Mouse (Mus musculus) midbrain, postnatal 0 days (tissue): ENCODE measurements around the gene Zfp324. TPM values are rescaled to one million over a fixed set of nuclear protein-coding genes. Genes with fewer than 3 reads are reported as not detected.

Source experiments
- ATAC-seq: fragments of 200-750 bp; cut with Nextera tagmentation; 2 replicates; pipeline ENCODE4 v1.8.0; 2017; ENCODE audit warnings: moderate number of reproducible peaks, mild to moderate bottlenecking, moderate TSS enrichment, moderate library complexity; ENCODE audit not compliant: low FRiP score
- DNase-seq: peaks from one replicate; pipeline ENCODE4 v3.0.0-alpha.2; 2015; ENCODE audit warnings: low spot score
- H3K27ac ChIP-seq: fragments of 300-500 bp; sonication (generic); 2 replicates; pipeline ENCODE4 v1.5.1; 2014; ENCODE audit warnings: low read depth, mild to moderate bottlenecking, low read length, mixed read lengths
- H3K27me3 ChIP-seq: fragments of 300-500 bp; sonication (generic); 2 replicates; pipeline ENCODE4 v1.6.1; 2014; ENCODE audit warnings: low read length, control low read depth, mixed read lengths; ENCODE audit not compliant: insufficient read depth
- H3K36me3 ChIP-seq: fragments of 300-500 bp; sonication (generic); 2 replicates; pipeline ENCODE4 v1.6.1; 2014; ENCODE audit warnings: low read length, control low read depth, mixed read lengths; ENCODE audit not compliant: insufficient read depth
- H3K4me1 ChIP-seq: fragments of 300-500 bp; sonication (generic); 2 replicates; pipeline ENCODE4 v1.6.1; 2014; ENCODE audit warnings: mild to moderate bottlenecking, control low read depth, antibody characterized with exemption, low read length, mixed read lengths; ENCODE audit not compliant: insufficient read depth
- H3K4me2 ChIP-seq: fragments of 300-500 bp; sonication (generic); 2 replicates; pipeline ENCODE4 v1.6.1; 2014; ENCODE audit warnings: low read depth, mild to moderate bottlenecking, low read length, mixed read lengths; ENCODE audit not compliant: poor library complexity, severe bottlenecking
- H3K4me3 ChIP-seq: fragments of 300-500 bp; sonication (generic); 2 replicates; pipeline ENCODE4 v1.5.1; 2014; ENCODE audit warnings: low read depth, mild to moderate bottlenecking, low read length, moderate library complexity
- H3K9ac ChIP-seq: fragments of 300-500 bp; sonication (generic); replicated peaks from 2 replicates; pipeline ENCODE4 v1.6.1; 2014; ENCODE audit warnings: mild to moderate bottlenecking, low read length, moderate library complexity, mixed read lengths; ENCODE audit not compliant: poor library complexity, severe bottlenecking
- H3K9me3 ChIP-seq: fragments of 300-500 bp; sonication (generic); 2 replicates; pipeline ENCODE4 v1.6.1; 2016; ENCODE audit warnings: low read length, control low read depth
- CTCF ChIP-seq: IDR thresholded peaks from 2 replicates; pipeline ENCODE4 v1.5.1; 2016; ENCODE audit warnings: antibody characterized with exemption, mild to moderate bottlenecking
- WGBS: fragments of 180-500 bp; shearing (Covaris S2); extraction: QIAGEN DNeasy Blood & Tissue Kit; methylation state at CpG from one replicate; pipeline ENCODE4 v1.1.7; 2014; 5-methylcytosine and 5-hydroxymethylcytosine counted together
- polyA plus RNA-seq: library from polyadenylated mRNA; unstranded; fragments of >200 nt; fragmentation: Nextera tagmentation; extraction: Ambion mirVana; gene quantifications from 2 replicates; pipeline ENCODE4 v1.2.1, GENCODE M21; 2015
- total RNA-seq: library from RNA; depleted of rRNA; stranded (reverse); fragments of >200 nt; gene quantifications from 2 replicates; pipeline ENCODE4 v1.2.3, GENCODE M21; 2014

The Zfp324 gene
- total and polyA plus RNA-seq, 2 experiments from 2014 or later = 7.7 to 31.7 TPM

DNA sequence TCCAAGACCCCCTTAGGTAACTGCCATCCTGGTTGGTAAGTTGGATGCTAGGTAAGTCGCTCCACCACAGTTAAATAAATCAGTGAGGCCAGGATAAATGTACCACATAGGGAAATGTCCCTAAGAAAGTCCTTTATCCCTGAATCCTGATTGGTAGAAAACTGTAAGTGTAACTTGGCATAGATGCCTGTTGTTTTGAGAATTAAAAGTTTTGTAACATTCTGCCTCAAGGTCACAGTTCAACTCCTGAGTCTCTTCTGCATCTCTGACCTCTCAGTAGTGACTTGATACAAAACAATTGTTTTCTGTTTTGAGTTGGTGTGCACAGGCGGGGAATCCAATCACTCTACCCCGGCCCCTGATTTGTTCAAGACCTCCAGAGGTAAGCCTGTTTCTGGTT lies 33.2 kb downstream of the Zfp324 start, which contains the start of gene Trim28:
Gene Trim28, plus strand, starts transcription at position 264 of the 400 bp plus-strand sequence.
- Histone ChIP-seq H3K27ac (no peak within 1 kb of the TSS), H3K27me3 (no peaks in the 10 kb centered on the region), H3K36me3 (no peaks in the 10 kb centered on the region), H3K4me1 (no peaks in the 10 kb centered on the region), H3K4me2 (no peak within 1 kb of the TSS), H3K9ac (no peak within 1 kb of the TSS), H3K9me3 (no peaks in the 10 kb centered on the region), H3K4me3 (no peak within 1 kb of the TSS)
- ATAC-seq (no peak), DNase-seq (no peak)
- TF ChIP-seq CTCF = no peak
- 83% methylated on average over 3 of the region's 3 CpGs for WGBS

DNA sequence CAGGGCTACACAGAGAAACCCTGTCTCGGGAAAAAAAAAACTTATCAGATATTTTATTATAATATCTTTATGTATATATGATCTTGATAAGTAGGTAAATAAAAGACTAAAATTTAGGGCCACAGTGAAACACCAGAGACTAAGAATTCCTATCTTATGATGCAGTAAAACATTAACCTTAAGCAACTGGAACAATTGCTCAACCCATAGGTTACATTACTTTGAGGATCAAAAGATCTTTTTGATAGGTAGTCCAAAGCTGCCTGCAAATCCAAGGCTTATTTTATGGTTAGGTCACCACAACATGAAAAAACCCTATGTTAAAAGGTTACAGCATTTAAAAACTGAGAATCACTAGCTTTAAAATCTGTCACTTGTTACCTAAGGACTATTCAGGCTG lies 35.9 kb downstream of the Zfp324 start:
- DNase-seq (no peak), ATAC-seq (no peak)
- no peak for TF ChIP-seq CTCF
- Histone ChIP-seq H3K4me3 (no peak overlapping the region), H3K4me1 (no peaks in the 10 kb centered on the region), H3K36me3 (peaks cover 15% of the 10 kb centered on the region), H3K27ac (no peak overlapping the region), H3K9me3 (no peaks in the 10 kb centered on the region), H3K4me2 (no peak overlapping the region), H3K27me3 (no peaks in the 10 kb centered on the region), H3K9ac (no peak overlapping the region)
- WGBS = 82% methylated on average over 1 of the region's 1 CpGs

DNA sequence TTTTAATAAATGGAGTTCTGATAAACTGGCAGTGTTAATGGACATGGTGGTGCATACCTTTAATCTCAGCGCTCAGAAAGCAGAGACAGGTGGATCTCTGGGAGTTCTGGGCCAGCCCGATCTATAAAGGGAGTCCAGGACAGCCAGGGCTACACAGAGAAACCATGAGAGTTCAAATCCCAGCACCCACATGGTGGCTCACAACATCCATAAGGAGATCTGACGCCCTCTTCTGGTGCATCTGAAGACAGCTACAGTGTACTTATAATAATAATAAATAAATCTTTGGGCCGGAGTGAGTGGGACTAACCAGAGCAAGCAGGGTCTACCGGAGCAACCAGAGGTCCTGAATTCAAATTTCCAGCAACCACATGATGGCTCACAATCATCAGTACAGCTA lies 37.7 kb downstream of the Zfp324 start:
- ATAC-seq = no peak
- H3K27ac ChIP-seq = no peak overlapping the region
- no peak overlapping the region for H3K4me2 ChIP-seq
- no peaks in the 10 kb centered on the region for H3K27me3 ChIP-seq
- H3K4me3 ChIP-seq = no peak overlapping the region
- TF ChIP-seq CTCF = peak; percentile 13; the same call in 1 of the 2 replicates
- DNase-seq = no peak
- H3K9ac ChIP-seq = no peak overlapping the region
- H3K9me3 ChIP-seq = no peaks in the 10 kb centered on the region
- H3K4me1 ChIP-seq = no peaks in the 10 kb centered on the region
- peaks cover 27% of the 10 kb centered on the region for H3K36me3 ChIP-seq
- WGBS = 80% methylated on average over 5 of the region's 5 CpGs

DNA sequence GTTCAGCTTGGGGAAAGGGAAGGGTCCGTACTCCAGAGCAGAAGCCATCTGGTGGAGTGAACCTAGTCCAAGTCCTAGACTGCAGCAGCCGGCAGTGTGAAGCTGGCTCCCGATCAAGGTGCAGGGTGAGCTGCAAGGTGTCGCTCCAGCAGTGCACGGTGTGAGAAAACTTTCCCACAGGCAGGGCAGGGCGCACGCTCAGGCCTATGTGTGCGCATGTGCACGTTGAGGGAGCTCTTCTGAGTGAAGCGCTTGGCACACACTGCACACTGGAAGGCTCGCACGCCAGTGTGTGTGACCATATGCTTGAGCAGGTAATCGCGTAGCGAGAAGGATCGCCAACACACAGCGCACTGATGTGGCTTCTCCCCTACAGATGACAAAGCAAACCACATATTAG lies 40.4 kb downstream of the Zfp324 start:
- no peak overlapping the region for H3K4me3 ChIP-seq
- H3K9ac ChIP-seq = no peak overlapping the region
- H3K27me3 ChIP-seq = no peaks in the 10 kb centered on the region
- WGBS = 89% methylated on average over 17 of the region's 17 CpGs
- DNase-seq = no peak
- H3K36me3 ChIP-seq = peaks cover 27% of the 10 kb centered on the region
- no peak for ATAC-seq
- no peaks in the 10 kb centered on the region for H3K9me3 ChIP-seq
- H3K27ac ChIP-seq = no peak overlapping the region
- 0 out of 2 replicates have a peak, but pooled peaks cover 4% of the 10 kb centered on the region for H3K4me1 ChIP-seq
- TF ChIP-seq CTCF = no peak
- H3K4me2 ChIP-seq = no peak overlapping the region

DNA sequence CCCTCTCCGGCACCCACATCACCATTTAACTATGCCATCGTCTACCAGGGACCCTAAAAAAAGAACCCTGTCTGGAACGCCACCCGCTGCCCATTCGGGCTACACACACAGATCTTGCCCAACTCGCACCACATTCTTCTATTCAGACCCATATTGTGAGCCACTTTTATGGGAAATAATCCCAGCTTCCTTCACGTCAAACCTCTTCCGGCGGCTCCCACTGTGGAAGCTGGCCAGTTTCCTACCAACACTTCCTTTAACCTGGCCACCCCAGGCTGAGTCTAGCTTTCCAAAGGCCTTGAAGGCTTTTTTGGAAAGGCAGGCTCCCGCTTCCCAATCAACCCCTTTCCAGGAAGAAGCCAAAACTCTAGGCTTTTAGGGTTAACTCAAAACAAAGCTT lies 40.9 kb downstream of the Zfp324 start:
- TF ChIP-seq CTCF = no peak
- no peaks in the 10 kb centered on the region for H3K27me3 ChIP-seq
- H3K9ac ChIP-seq = no peak overlapping the region
- DNase-seq (no peak), ATAC-seq (no peak)
- H3K4me1 ChIP-seq = 0 out of 2 replicates have a peak, but pooled peaks cover 4% of the 10 kb centered on the region
- H3K36me3 ChIP-seq = peaks cover 27% of the 10 kb centered on the region
- 87% methylated on average over 10 of the region's 10 CpGs for WGBS
- H3K4me2 ChIP-seq = no peak overlapping the region
- no peaks in the 10 kb centered on the region for H3K9me3 ChIP-seq
- no peak overlapping the region for H3K4me3 ChIP-seq
- H3K27ac ChIP-seq = no peak overlapping the region

DNA sequence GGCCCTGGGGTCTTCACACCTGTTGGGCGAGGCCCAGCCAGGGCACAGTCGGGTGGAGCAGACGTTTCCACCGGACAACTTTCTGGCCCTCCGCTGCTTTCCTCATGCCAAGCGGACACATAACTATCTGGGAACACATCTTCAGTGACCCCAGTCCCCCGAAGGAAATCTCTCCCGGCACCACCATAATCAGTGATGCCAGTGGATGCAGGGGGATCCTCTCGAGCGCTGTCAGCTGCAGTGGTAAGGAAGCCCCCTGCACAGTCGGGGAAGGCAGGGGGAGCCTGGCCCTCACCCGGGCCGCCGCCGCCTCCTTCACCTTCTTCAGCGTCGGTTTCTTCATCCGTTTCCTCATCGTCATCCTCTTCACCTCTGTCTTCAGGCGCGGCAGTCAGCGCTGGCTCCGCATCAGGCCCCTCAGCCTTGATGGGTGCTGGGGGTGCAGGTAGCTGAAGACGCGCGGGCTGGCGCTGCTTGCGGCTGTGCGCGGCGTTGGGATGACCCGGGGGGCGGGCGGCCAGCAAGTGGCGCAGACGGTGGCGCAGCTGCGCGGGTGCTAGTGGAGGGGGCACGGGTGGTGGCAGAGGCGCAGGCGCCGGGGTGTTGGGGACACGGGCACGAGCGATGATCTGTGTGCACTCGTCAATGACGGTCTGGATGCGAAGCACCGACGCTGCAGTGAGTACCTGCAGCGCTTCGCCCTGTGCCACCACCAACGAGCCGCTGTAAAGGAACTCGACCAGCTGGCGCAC lies 41.9 kb downstream of the Zfp324 start:
- Histone ChIP-seq H3K36me3 (peaks cover 27% of the 10 kb centered on the region), H3K4me1 (0 out of 2 replicates have a peak, but pooled peaks cover 4% of the 10 kb centered on the region), H3K4me2 (no peak overlapping the region), H3K9ac (0 out of 2 replicates have a peak overlapping the region, but pooled peaks have one; percentile 13), H3K9me3 (no peaks in the 10 kb centered on the region), H3K27me3 (no peaks in the 10 kb centered on the region), H3K4me3 (peak overlapping the region; percentile 6; the same call in 1 of the 2 replicates), H3K27ac (no peak overlapping the region)
- TF ChIP-seq CTCF = no peak
- no peak for ATAC-seq
- 52% methylated on average over 55 of the region's 57 CpGs for WGBS
- DNase-seq = no peak
